Mouse (Mus musculus) ES-Bruce4 (cell line): ENCODE measurements around the gene Amph. TPM values are rescaled to one million over a fixed set of nuclear protein-coding genes. Genes with fewer than 3 reads are reported as not detected.
"Not testable (repeated sequence)": the region's sequence is repeated elsewhere in the genome, so short reads cannot be mapped to it uniquely, and the experiment has no call there.

Source experiments
- H3K27ac ChIP-seq: 2 replicates; pipeline ENCODE4 v1.5.1; 2012; ENCODE audit warnings: low read length, inconsistent platforms; ENCODE audit not compliant: insufficient read depth
- H3K27me3 ChIP-seq: 2 replicates; pipeline ENCODE4 v1.6.1; 2012; ENCODE audit warnings: mild to moderate bottlenecking, low read length, inconsistent platforms; ENCODE audit not compliant: control insufficient read depth, poor library complexity, insufficient read depth, severe bottlenecking
- H3K36me3 ChIP-seq: 2 replicates; pipeline ENCODE4 v1.6.1; 2012; ENCODE audit warnings: inconsistent platforms, mild to moderate bottlenecking, low read length, moderate library complexity; ENCODE audit not compliant: control insufficient read depth, poor library complexity, insufficient read depth, severe bottlenecking
- H3K4me1 ChIP-seq: one replicate; pipeline ENCODE4 v1.8.1; 2011; ENCODE audit warnings: low read length; ENCODE audit not compliant: control insufficient read depth, insufficient read depth
- H3K4me3 ChIP-seq: 2 replicates; pipeline ENCODE4 v1.5.1; 2011; ENCODE audit warnings: low read depth, mild to moderate bottlenecking, low read length
- H3K9ac ChIP-seq: 2 replicates; pipeline ENCODE4 v1.6.1; 2012; ENCODE audit warnings: low read depth, mild to moderate bottlenecking, inconsistent platforms; ENCODE audit not compliant: poor library complexity, severe bottlenecking
- H3K9me3 ChIP-seq: replicated peaks from 2 replicates; pipeline ENCODE4 v1.6.1; 2012; ENCODE audit warnings: mild to moderate bottlenecking, low read length, inconsistent platforms; ENCODE audit not compliant: control insufficient read depth, poor library complexity, insufficient read depth, severe bottlenecking
- CTCF ChIP-seq: IDR thresholded peaks from one replicate; pipeline ENCODE4 v1.8.1; 2011; ENCODE audit warnings: low read depth, low read length
- EP300 ChIP-seq: IDR thresholded peaks from 2 replicates; pipeline ENCODE4 v1.6.1; 2011; ENCODE audit warnings: low read depth, low read length; ENCODE audit not compliant: insufficient read depth
- POLR2A ChIP-seq: IDR thresholded peaks from one replicate; pipeline ENCODE4 v1.8.1; 2011; ENCODE audit warnings: low read length; ENCODE audit not compliant: insufficient read depth
- polyA plus RNA-seq: library from polyadenylated mRNA; stranded (reverse); fragments of >200 nt; gene quantifications from 2 replicates; pipeline ENCODE4 v1.2.4, GENCODE M21; 2011; ENCODE audit warnings: low read depth; ENCODE audit not compliant: missing spikeins, insufficient read depth, insufficient read length

The Amph gene
- polyA plus RNA-seq, result 11.8 and 13.6 TPM in 2 replicates

- Histone ChIP-seq H3K27me3 (no peaks in the 10 kb centered on the region), H3K4me3 (peak within 1 kb of the TSS; percentile 73), H3K9me3 (no peaks in the 10 kb centered on the region), H3K4me1 (no peaks in the 10 kb centered on the region), H3K36me3 (no peaks in the 10 kb centered on the region), H3K27ac (no peak within 1 kb of the TSS), H3K9ac (peak within 1 kb of the TSS; percentile 7)
- no peak for TF ChIP-seq EP300
- TF ChIP-seq CTCF, result peak; percentile 39
These were observed at the start of gene Amph for GRCm38 (mm10) chr13:18948171-18949028. TSS of gene Amph (plus strand) at chr13:18948205.

DNA sequence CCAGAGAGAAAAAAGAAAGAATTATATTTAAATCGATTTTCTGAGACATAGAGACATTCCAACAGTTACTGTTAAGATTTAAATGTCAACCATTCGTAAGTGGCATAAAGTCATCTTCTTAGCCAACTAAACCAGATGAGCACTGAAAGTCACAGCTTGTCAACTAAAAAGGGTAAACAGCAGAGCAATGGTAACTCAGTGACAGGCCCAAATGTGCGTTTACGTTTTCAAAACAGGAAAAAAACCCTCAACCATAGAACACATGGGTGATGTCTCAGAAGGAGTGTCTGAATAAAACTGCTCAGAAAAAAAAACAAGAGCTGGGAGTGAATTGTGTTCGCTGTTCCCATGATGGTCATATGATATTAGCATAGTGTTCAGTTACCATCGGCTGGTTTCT is 44.4 kb upstream of the Amph start:
- Histone ChIP-seq H3K9ac (no peak overlapping the region), H3K4me3 (no peak overlapping the region), H3K4me1 (no peaks in the 10 kb centered on the region), H3K27ac (no peak overlapping the region), H3K27me3 (no peaks in the 10 kb centered on the region), H3K36me3 (no peaks in the 10 kb centered on the region), H3K9me3 (no peaks in the 10 kb centered on the region)
- TF ChIP-seq CTCF (no peak), POLR2A (no peak), EP300 (no peak)

DNA sequence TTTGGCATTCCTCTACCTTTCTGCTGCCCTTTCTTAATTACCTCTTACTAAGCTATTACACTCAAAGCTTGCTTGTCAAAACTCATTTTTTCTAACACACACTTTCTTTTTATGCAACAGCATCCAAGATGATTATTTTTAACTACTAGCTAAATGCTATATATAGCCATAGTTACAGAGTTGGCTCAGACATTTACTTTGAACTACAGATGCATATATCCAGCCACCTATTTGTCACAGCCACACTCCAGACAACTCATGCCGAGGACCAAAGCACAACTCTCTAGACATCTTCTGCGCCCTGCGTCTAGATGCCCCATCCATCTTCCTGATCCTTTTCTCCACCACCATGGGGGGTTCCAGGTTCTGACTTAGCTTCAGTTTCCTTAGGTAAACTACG is 33.2 kb upstream of the Amph start:
- Histone ChIP-seq H3K4me1 (no peaks in the 10 kb centered on the region), H3K27me3 (no peaks in the 10 kb centered on the region), H3K27ac (no peak overlapping the region), H3K36me3 (no peaks in the 10 kb centered on the region), H3K9me3 (no peaks in the 10 kb centered on the region), H3K9ac (no peak overlapping the region), H3K4me3 (no peak overlapping the region)
- TF ChIP-seq EP300, result no peak
- no peak for TF ChIP-seq POLR2A
- no peak for TF ChIP-seq CTCF

GRCm38 (mm10) chr13:18933191-18933590 is 14.8 kb upstream of the Amph start:
- not testable (repeated sequence) for H3K4me3 ChIP-seq, H3K27me3 ChIP-seq, H3K9ac ChIP-seq, H3K9me3 ChIP-seq, H3K27ac ChIP-seq, H3K36me3 ChIP-seq, H3K4me1 ChIP-seq

- TF ChIP-seq POLR2A, result no peak
- TF ChIP-seq CTCF, result no peak
- no peak for TF ChIP-seq EP300
- Histone ChIP-seq H3K9ac (no peak overlapping the region), H3K9me3 (no peaks in the 10 kb centered on the region), H3K27ac (no peak overlapping the region), H3K27me3 (no peaks in the 10 kb centered on the region), H3K4me1 (no peaks in the 10 kb centered on the region), H3K36me3 (no peaks in the 10 kb centered on the region), H3K4me3 (peak overlapping the region; percentile 73)
These were observed 319 bp upstream of the Amph start for GRCm38 (mm10) chr13:18947686-18948085.

DNA sequence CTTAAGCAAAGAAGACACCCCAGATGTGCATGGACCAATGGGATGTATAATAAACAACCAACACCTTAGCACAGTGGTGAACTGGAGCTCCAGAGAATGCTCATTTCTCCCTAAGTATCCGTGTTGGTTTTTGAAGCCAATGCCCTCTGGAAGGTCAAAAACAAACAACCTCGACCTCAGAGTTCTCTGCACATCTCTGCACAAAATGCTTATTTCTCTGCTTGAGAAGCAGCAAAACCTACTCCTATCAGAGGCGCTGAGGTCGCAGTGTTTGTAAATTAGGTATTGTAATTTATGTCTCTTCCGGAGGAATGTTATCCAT is 985 bp downstream of the Amph start:
- Histone ChIP-seq H3K36me3 (no peaks in the 10 kb centered on the region), H3K9ac (peak overlapping the region; percentile 7), H3K9me3 (no peaks in the 10 kb centered on the region), H3K27me3 (no peaks in the 10 kb centered on the region), H3K27ac (no peak overlapping the region), H3K4me3 (peak overlapping the region; percentile 73), H3K4me1 (no peaks in the 10 kb centered on the region)
- TF ChIP-seq POLR2A (no peak), EP300 (no peak), CTCF (no peak)
